Mouse (Mus musculus): ENCODE data around the gene Pank1. TPM values are rescaled to one million over a fixed set of nuclear protein-coding genes. Genes with fewer than 3 reads are reported as not detected.

Pank1 gene
- polyA plus RNA-seq, 1 experiment from 2014 or later: 8.3 TPM

- Histone ChIP-seq H3K27me3 (no peaks in the 10 kb centered on the region), H3K36me3 (replicated peaks) (no peaks in the 10 kb centered on the region), H3K9ac (peak overlapping the region; percentile 72), H3K9me3 (replicated peaks) (no peaks in the 10 kb centered on the region), H3K4me3 (replicated peaks) (peak overlapping the region; percentile 74), H3K4me1 (replicated peaks) (peaks cover 23% of the 10 kb centered on the region), H3K27ac (replicated peaks) (peak overlapping the region; percentile 88), H3K4me2 (peak overlapping the region; percentile 91)
- ATAC-seq (ENCODE audit: insufficient read depth): peak; percentile 90
- under 1% methylated on average over 45 of the region's 45 CpGs for WGBS (ENCODE audit: insufficient replicate concordance)
These were observed 1.2 kb downstream of the Pank1 start for GRCm38 (mm10) chr19:34877898-34878602.

GRCm38 (mm10) chr19:34876676-34877075 is 2.6 kb downstream of the Pank1 start:
- Histone ChIP-seq H3K27me3 (no peaks in the 10 kb centered on the region), H3K9me3 (replicated peaks) (no peaks in the 10 kb centered on the region), H3K4me3 (replicated peaks) (peak overlapping the region; percentile 74; the same call in 1 of the 2 replicates), H3K9ac (no peak overlapping the region), H3K4me2 (peak overlapping the region; percentile 91), H3K27ac (replicated peaks) (0 out of 2 replicates have a peak overlapping the region, but pooled peaks have one; percentile 20), H3K36me3 (replicated peaks) (no peaks in the 10 kb centered on the region), H3K4me1 (replicated peaks) (peaks cover 23% of the 10 kb centered on the region)
- no peak for ATAC-seq (ENCODE audit: insufficient read depth)
- 61% methylated on average over 7 of the region's 7 CpGs for WGBS (ENCODE audit: insufficient replicate concordance)

GRCm38 (mm10) chr19:34869375-34869774 is 9.9 kb downstream of the Pank1 start:
- no peak overlapping the region for H3K4me3 ChIP-seq (replicated peaks)
- no peak overlapping the region for H3K4me2 ChIP-seq
- WGBS (ENCODE audit: insufficient replicate concordance): 56% methylated on average over 3 of the region's 3 CpGs
- H3K36me3 ChIP-seq (replicated peaks): no peaks in the 10 kb centered on the region
- no peak overlapping the region for H3K27ac ChIP-seq (replicated peaks)
- ATAC-seq (ENCODE audit: insufficient read depth): no peak
- no peak overlapping the region for H3K9ac ChIP-seq
- no peaks in the 10 kb centered on the region for H3K9me3 ChIP-seq (replicated peaks)
- H3K4me1 ChIP-seq (replicated peaks): peaks cover 9% of the 10 kb centered on the region
- no peaks in the 10 kb centered on the region for H3K27me3 ChIP-seq

GRCm38 (mm10) chr19:34868093-34868741 is 11.0 kb downstream of the Pank1 start:
- Histone ChIP-seq H3K4me1 (replicated peaks) (peaks cover 9% of the 10 kb centered on the region), H3K36me3 (replicated peaks) (no peaks in the 10 kb centered on the region), H3K4me2 (no peak overlapping the region), H3K27ac (replicated peaks) (no peak overlapping the region), H3K27me3 (no peaks in the 10 kb centered on the region), H3K4me3 (replicated peaks) (no peak overlapping the region), H3K9me3 (replicated peaks) (no peaks in the 10 kb centered on the region), H3K9ac (no peak overlapping the region)
- 76% methylated on average over 8 of the region's 8 CpGs for WGBS (ENCODE audit: insufficient replicate concordance)
- ATAC-seq (ENCODE audit: insufficient read depth): no peak

GRCm38 (mm10) chr19:34863737-34864136 is 15.5 kb downstream of the Pank1 start:
- H3K36me3 ChIP-seq (replicated peaks): no peaks in the 10 kb centered on the region
- no peak overlapping the region for H3K4me3 ChIP-seq (replicated peaks)
- H3K4me1 ChIP-seq (replicated peaks): peaks cover 12% of the 10 kb centered on the region
- ATAC-seq (ENCODE audit: insufficient read depth): no peak
- no peak overlapping the region for H3K27ac ChIP-seq (replicated peaks)
- H3K9ac ChIP-seq: no peak overlapping the region
- H3K4me2 ChIP-seq: no peak overlapping the region
- 59% methylated on average over 6 of the region's 6 CpGs for WGBS (ENCODE audit: insufficient replicate concordance)
- H3K27me3 ChIP-seq: no peaks in the 10 kb centered on the region
- no peaks in the 10 kb centered on the region for H3K9me3 ChIP-seq (replicated peaks)

GRCm38 (mm10) chr19:34856021-34856651 is 23.1 kb downstream of the Pank1 start:
- peaks cover 16% of the 10 kb centered on the region for H3K4me1 ChIP-seq (replicated peaks)
- no peak overlapping the region for H3K27ac ChIP-seq (replicated peaks)
- H3K4me3 ChIP-seq (replicated peaks): no peak overlapping the region
- H3K9me3 ChIP-seq (replicated peaks): no peaks in the 10 kb centered on the region
- no peaks in the 10 kb centered on the region for H3K27me3 ChIP-seq
- no peak for ATAC-seq (ENCODE audit: insufficient read depth)
- whole genome bisulfite sequencing (ENCODE audit: insufficient replicate concordance): 62% methylated on average over 12 of the region's 12 CpGs
- no peak overlapping the region for H3K9ac ChIP-seq
- no peaks in the 10 kb centered on the region for H3K36me3 ChIP-seq (replicated peaks)
- no peak overlapping the region for H3K4me2 ChIP-seq

- Histone ChIP-seq H3K27ac (replicated peaks) (no peak overlapping the region), H3K36me3 (replicated peaks) (no peaks in the 10 kb centered on the region), H3K4me2 (no peak overlapping the region), H3K4me3 (replicated peaks) (no peak overlapping the region), H3K4me1 (replicated peaks) (peaks cover 24% of the 10 kb centered on the region), H3K9me3 (replicated peaks) (no peaks in the 10 kb centered on the region), H3K27me3 (no peaks in the 10 kb centered on the region), H3K9ac (no peak overlapping the region)
- WGBS (ENCODE audit: insufficient replicate concordance): 68% methylated on average over 3 of the region's 3 CpGs
- no peak for ATAC-seq (ENCODE audit: insufficient read depth)
These were observed 28.1 kb downstream of the Pank1 start for GRCm38 (mm10) chr19:34851161-34851560.

- ATAC-seq (ENCODE audit: insufficient read depth): no peak
- Histone ChIP-seq H3K4me2 (no peak overlapping the region), H3K9me3 (replicated peaks) (no peaks in the 10 kb centered on the region), H3K9ac (no peak overlapping the region), H3K27me3 (no peaks in the 10 kb centered on the region), H3K4me3 (replicated peaks) (no peak overlapping the region), H3K36me3 (replicated peaks) (no peaks in the 10 kb centered on the region), H3K27ac (replicated peaks) (no peak overlapping the region), H3K4me1 (replicated peaks) (peaks cover 37% of the 10 kb centered on the region)
- WGBS (ENCODE audit: insufficient replicate concordance): 77% methylated on average over 7 of the region's 7 CpGs
These were observed 29.8 kb downstream of the Pank1 start for GRCm38 (mm10) chr19:34849426-34849825.

- WGBS (ENCODE audit: insufficient replicate concordance): 26% methylated on average over 9 of the region's 9 CpGs
- Histone ChIP-seq H3K9me3 (replicated peaks) (no peaks in the 10 kb centered on the region), H3K36me3 (replicated peaks) (no peaks in the 10 kb centered on the region), H3K27me3 (no peaks in the 10 kb centered on the region), H3K27ac (replicated peaks) (0 out of 2 replicates have a peak overlapping the region, but pooled peaks have one; percentile 0), H3K9ac (no peak overlapping the region), H3K4me1 (replicated peaks) (peaks cover 48% of the 10 kb centered on the region), H3K4me2 (no peak overlapping the region), H3K4me3 (replicated peaks) (no peak overlapping the region)
- ATAC-seq (ENCODE audit: insufficient read depth): no peak
These were observed 31.1 kb downstream of the Pank1 start for GRCm38 (mm10) chr19:34848164-34848563.

GRCm38 (mm10) chr19:34847103-34847502 is 32.2 kb downstream of the Pank1 start:
- WGBS (ENCODE audit: insufficient replicate concordance): 23% methylated on average over 3 of the region's 3 CpGs
- H3K4me2 ChIP-seq: peak overlapping the region; percentile 50
- no peak overlapping the region for H3K4me3 ChIP-seq (replicated peaks)
- no peaks in the 10 kb centered on the region for H3K27me3 ChIP-seq
- no peaks in the 10 kb centered on the region for H3K9me3 ChIP-seq (replicated peaks)
- H3K9ac ChIP-seq: no peak overlapping the region
- H3K4me1 ChIP-seq (replicated peaks): peaks cover 56% of the 10 kb centered on the region
- no peak for ATAC-seq (ENCODE audit: insufficient read depth)
- H3K27ac ChIP-seq (replicated peaks): no peak overlapping the region
- no peaks in the 10 kb centered on the region for H3K36me3 ChIP-seq (replicated peaks)

GRCm38 (mm10) chr19:34846508-34847038 is 32.7 kb downstream of the Pank1 start:
- peak; percentile 20; the same call in 1 of the 2 replicates for ATAC-seq (ENCODE audit: insufficient read depth)
- Histone ChIP-seq H3K9ac (no peak overlapping the region), H3K27me3 (no peaks in the 10 kb centered on the region), H3K9me3 (replicated peaks) (no peaks in the 10 kb centered on the region), H3K27ac (replicated peaks) (peak overlapping the region; percentile 33; the same call in 1 of the 2 replicates), H3K4me3 (replicated peaks) (peak overlapping the region; percentile 17), H3K36me3 (replicated peaks) (no peaks in the 10 kb centered on the region), H3K4me1 (replicated peaks) (peaks cover 58% of the 10 kb centered on the region), H3K4me2 (peak overlapping the region; percentile 50)
- WGBS (ENCODE audit: insufficient replicate concordance): 17% methylated on average over 12 of the region's 12 CpGs

Measured in liver, embryonic 15.5 days (tissue).